Mouse (Mus musculus) C3H10T1/2 (cell line): ENCODE measurements around the gene Gm826. TPM values are rescaled to one million over a fixed set of nuclear protein-coding genes. Genes with fewer than 3 reads are reported as not detected.

ENCODE experiments used
- polyA plus RNA-seq, 2 experiments: library from polyadenylated mRNA; unstranded; fragments of >200 nt; fragmentation: generic; extraction: Trizol; gene quantifications; one replicate each; pipeline ENCODE4 v1.2.1; 2012; ENCODE audit warnings: missing spikeins in 2 of 2

Gene Gm826
- not detected for polyA plus RNA-seq

DNA sequence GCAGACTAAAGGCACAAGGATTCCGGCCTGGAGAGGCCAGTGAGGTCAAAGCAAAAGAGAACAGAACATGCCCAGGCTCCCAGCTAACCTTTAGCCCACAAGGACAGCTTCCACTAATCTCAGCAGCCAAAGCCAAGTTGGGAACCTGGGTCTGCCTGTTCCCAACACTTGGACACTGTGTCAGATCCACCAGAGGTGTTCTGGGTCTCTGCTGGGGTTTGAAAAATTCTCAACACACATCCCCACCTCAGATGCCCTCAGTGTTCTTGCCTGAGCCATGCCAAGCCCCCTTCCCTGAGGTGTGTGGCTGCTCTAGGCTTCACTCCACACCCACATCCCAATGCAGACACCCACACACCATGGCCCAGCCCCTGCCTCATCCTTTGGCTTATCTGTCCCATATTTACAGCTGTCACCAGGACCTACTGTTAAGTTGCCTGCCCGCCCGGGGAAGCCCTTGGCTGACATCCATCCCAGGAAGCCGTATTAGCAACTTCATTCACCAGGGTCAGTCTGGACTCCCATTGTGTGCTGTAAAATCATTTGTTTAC, at the start of gene Gm826:
TSS of gene Gm826 (minus strand) at position 52 of the 551 bp plus-strand sequence.

DNA sequence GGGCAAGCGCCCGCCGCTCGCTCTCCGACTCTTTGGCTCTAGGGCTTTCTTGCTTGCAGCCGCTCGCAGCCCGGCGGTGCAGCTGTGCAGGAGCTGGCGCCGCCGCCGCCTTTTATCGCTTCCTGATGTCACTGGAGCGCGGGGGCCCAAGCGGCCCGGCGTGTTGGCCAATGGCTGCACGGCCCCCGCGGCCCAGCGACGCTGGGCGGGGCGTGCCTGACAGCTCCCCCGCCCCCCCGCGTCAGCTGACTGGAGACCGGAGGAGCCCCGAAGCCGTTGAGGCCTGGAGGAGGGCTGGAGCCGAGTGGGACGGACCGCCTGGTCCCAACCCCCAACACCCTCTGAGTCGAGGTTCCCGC, 33.0 kb upstream of the Gm826 start, which contains the start of gene Mafb:
TSS of gene Mafb (minus strand) at position 86 of the 359 bp plus-strand sequence.

Other genes starting within 250 kb of the Gm826 start
- not detected for gene Mafb, start 32.9 kb upstream of the Gm826 start, polyA plus RNA-seq